Mouse (Mus musculus) cerebellum, adult 9-10 months (tissue): ENCODE measurements at regions not wholly inside any gene's neighbourhood (a gene's known extent, or its start where the extent isn't known, plus 50 kb on each side); places are given as distances from the start of the nearest gene placed in this dataset.

Experiments
- DNase-seq: peaks from one replicate; pipeline ENCODE4 v3.0.0; 2022

DNA sequence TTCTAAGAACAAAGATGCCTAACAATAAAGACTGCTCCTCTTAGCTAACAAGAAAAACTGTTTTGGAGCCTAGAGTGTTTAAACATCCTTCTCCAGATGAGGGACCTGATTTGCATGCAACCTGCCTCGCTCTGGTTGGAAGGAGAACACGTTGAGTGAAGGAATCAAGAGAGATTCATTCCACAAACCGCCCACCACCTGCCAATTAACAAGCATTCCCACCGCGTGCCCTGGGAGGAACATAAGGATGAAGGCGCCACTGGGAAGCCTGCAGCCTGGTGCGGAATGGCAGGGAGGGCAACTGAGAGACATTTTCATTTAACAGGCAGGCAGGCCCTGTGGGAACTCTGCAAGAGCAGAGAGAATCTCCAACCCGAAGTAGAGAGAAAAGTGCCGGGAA is 265.0 kb downstream of the Hs3st3b1 start:
- no peak for DNase-seq

GRCm38 (mm10) chr11:63665268-63665934 is 256.7 kb downstream of the Hs3st3b1 start:
- DNase-seq: no peak

GRCm38 (mm10) chr11:63670477-63670876 is 251.6 kb downstream of the Hs3st3b1 start:
- DNase-seq: no peak

GRCm38 (mm10) chr11:63671816-63672215 is 250.3 kb downstream of the Hs3st3b1 start:
- no peak for DNase-seq

DNA sequence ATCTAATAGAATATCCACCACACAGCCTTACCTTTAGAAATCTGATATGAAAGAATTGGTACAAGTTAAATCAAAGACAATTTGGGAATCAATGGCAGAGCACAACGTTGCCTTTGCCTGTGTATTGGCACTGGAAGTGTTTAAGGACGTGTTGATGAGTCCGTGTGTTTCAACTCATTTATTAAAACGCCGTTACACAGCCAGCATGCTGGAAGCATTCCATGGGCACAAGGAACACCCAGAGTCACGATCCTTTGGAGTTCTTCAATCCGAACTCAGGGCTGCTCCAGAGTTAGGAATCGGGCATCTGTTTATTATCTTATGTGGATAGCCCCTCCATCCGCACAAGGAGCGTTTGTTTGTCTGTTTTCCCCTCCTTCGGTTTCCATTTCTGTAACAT is 244.2 kb downstream of the Hs3st3b1 start:
- no peak for DNase-seq

GRCm38 (mm10) chr11:63678382-63678905 is 243.6 kb downstream of the Hs3st3b1 start:
- no peak for DNase-seq

GRCm38 (mm10) chr11:63679491-63679890 is 242.6 kb downstream of the Hs3st3b1 start:
- DNase-seq: no peak

- DNase-seq: no peak
Observed at GRCm38 (mm10) chr11:63684228-63684980, 237.7 kb downstream of the Hs3st3b1 start.

DNA sequence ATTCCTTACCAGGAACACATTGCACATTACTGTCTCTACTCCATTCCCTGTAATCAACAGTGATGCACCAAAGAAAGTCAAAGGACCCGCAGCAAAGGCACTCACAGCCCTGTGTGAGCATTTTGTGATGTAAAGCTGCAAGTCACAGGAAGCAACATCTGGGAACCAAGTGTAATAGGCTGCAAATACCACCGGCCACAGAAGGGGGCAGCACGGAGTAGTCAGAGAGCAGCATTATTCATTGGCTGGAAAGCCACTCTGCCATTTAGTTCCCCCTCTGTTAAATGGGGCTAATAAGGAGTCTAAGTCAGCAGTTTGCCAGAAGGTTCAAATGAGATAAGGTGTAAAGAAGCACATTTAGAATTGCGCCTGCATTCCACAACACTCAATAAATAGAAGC is 231.0 kb downstream of the Hs3st3b1 start:
- no peak for DNase-seq

DNA sequence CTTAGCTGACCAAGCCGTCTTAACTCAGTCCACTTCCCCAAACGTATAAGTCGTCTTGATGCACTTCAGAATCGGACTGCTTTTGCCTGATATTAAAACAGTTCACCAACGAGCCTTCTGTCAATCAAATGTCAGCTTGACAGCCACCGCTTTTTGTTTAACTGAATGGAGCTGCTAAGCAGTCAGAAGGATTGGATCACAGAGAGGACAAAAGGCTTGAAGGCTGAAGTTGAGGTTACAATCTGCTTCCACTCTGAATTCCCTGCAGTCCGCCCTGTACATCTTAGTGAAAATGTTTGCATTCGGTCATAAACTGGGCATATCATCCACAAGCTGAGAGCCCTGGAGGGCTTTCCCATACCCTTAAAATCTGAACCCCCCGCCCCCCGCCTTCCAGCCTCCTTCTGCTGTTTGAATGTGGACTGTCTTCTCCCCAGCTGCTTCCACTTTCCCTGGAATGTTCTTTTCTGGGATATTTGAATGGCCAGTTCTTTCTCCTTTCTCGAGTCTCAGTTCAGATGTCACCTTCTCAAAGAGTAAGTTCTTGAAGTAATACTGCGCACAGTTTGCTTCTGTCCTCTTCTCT is 217.0 kb downstream of the Hs3st3b1 start:
- DNase-seq: no peak

DNA sequence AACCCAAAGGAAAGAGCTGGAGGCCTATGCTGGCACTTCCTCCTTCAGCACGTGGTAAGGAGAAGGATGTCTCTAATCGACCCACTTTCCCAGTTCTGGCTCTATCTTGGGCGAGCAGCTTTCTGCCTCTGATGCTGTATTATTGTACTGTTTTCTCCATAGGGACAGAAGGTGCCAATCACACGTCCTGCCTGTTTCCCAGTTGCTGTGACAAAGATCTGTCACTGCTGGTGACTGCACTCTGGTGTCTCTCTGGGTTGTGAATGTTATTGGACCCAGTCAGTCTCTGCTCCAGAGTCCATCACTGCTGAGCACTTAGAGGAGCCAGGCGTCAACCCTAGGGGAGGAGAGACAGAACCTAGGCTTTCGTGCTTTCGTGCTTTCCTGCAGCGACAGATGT is 216.0 kb downstream of the Hs3st3b1 start:
- DNase-seq: no peak

- DNase-seq: no peak
Observed at GRCm38 (mm10) chr11:63707093-63707492, 215.0 kb downstream of the Hs3st3b1 start.

DNA sequence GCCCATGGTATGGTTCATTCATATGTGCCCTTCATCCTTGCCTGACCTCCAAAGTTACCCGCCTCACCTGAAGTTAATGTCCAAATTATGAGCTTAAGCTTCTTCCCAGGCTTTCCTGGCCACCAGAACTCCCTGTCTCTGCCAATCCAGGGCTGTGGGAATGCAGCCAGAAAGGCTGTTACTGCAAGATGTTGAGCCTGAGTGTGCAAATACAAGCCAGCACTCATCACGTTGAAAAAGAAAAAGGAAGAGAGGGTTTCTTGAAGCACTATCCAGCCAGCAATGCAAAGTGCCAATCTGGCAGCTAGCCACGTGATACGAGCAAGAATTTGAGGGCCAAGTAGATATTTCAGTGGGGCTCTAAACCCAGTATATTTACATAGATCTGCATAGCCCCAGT is 213.7 kb downstream of the Hs3st3b1 start:
- peak; percentile 1 for DNase-seq

DNA sequence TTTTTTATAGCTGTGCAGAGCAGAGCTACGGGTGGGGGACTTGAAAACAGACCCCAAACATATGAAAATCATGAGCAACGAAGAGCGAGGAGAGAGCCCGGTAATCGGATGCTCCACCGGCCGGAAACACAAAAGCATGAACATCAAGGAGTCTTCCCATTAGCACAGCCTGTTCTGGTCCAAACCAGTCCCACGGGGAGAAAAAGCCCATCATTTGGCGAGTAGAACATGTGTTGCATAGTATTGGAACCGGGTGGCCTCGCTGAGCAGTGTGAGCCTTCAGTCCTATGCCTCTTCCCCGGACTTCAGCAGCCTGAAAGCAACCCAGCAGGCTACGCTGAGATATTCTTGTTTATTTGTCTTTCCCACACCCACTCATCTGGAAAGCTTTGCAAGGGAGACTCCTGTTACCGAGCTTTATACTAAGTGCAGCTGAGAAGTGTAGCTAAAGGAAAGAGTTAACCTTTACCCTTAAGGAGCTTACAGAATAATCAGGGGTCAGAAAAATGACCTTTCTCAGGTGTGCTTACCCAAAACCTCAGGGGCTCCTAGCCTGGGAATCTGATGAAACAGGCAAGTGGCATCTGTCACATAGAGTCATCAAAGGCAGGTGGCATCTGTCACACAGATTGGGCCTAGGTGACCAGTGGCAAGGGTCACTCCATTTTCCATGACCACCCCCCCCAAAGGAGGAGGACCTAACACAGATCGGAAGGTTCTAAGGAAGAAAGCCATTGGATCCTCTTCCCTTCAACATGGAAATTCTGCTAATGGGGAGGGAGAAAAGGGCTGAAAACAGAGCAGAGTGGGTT is 209.8 kb downstream of the Hs3st3b1 start:
- no peak for DNase-seq

GRCm38 (mm10) chr11:63722261-63722660 is 199.8 kb downstream of the Hs3st3b1 start:
- DNase-seq: no peak

- DNase-seq: no peak
Observed at GRCm38 (mm10) chr11:63730880-63731279, 191.2 kb downstream of the Hs3st3b1 start.

DNA sequence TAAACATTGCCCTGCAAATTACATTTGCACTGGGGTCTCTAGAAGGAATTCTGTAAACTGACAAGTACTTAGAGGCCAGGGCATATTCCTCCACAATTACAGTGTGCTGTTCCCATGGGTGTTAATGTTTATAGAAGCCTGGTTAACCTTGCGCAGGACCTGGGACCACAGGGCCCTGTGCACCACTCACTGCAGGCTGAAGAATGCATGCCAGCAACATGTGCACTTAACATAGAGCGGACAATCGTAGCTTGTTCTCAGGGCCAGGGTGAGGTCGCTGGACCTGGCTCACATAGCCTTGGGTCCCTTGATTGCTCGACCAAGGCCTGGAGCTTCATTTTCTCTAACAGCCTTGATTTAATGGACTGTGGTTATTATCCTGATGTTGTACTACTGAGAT is 168.8 kb downstream of the Hs3st3b1 start:
- DNase-seq: no peak

DNA sequence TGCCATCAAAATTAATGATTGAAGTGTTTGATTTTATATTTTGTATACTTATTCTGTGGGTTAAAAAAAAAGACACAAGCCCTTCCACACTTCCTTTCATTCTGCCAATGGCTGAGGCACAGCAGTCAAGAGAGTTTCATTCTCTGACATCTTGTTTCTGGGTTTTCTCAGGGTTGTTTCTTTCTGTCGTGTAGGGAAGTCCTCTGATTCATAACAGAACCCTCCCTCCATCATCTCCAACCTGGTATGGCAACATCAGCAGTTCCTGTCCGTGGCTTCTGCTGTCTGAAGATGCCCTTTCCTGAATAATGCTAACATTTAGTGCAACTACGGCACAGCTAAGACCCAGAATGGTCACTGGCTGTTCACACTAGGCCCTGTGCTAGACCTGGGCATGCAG is 167.3 kb downstream of the Hs3st3b1 start:
- no peak for DNase-seq

GRCm38 (mm10) chr11:63758313-63758712 is 163.8 kb downstream of the Hs3st3b1 start:
- DNase-seq: no peak

- DNase-seq: no peak
Observed at GRCm38 (mm10) chr11:63761561-63761960, 160.5 kb downstream of the Hs3st3b1 start.

DNA sequence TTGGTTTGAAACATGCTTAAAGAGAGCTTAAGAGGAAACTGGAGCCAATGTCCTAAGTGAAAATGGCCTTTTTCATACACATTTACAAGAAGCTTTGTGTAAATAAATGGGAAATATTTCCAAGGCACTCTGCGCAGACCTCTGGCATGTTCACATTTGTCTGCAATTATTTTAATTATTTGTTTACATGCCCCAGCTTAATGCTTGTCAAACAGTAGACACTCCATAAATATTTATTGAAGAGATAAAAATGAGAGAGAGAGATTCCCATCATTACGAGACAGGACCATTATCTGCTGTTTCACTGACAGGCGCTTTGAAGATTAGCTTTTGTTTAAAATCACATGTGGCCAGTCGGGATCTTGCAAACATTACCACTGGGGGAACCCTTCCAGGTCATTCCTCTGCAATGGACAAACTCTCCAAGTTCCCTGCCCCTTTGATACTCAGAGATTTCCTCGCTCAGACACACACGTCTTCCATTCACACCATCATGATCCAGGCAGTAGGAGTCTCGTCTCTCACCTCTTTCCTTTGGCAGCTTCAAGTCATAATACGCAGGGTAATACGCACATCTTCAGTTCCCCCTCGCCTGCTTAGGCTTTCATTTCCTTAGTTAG is 154.3 kb downstream of the Hs3st3b1 start:
- DNase-seq: no peak

DNA sequence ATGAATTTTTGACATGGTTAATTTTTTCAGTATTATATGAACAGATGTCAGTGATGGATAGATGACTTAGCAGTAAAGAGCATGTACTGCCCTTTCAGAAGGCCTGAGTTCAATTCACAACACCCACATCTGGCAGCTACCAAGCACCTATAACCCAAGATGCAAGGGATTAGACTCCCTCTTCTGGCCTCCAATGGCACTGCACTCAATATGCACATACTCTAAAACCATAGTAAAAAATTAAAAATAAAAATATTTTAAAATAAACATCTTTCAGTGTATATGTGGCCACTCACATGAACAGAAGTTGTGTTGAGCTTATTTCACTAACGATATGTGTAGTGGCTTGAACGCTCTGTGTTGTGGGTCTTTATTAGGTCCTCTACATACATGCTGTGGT is 152.4 kb downstream of the Hs3st3b1 start:
- no peak for DNase-seq

- DNase-seq: no peak
Observed at GRCm38 (mm10) chr11:63775382-63775781, 146.7 kb downstream of the Hs3st3b1 start.
